Mouse (Mus musculus) CH12.LX (cell line): Measurements from ENCODE around the gene Kirrel2.
A peak's percentile ranks its signal among the peaks of the same experiment; 100 is the strongest.

Source experiments
- CTCF ChIP-seq, 2 experiments: IDR thresholded peaks in 1 of 2; conservative IDR thresholded peaks in 1 of 2; 2 replicates each; pipeline ENCODE4 v1.5.1; 2011 to 2012; ENCODE audit warnings: low read depth in 2 of 2, low read length in 2 of 2, improper control_type of control experiment in 1 of 2, inconsistent platforms in 1 of 2, mild to moderate bottlenecking in 1 of 2, moderate library complexity in 1 of 2
- HCFC1 ChIP-seq: IDR thresholded peaks from 2 replicates; pipeline ENCODE4 v1.6.1; 2012; ENCODE audit warnings: low read depth, mild to moderate bottlenecking, inconsistent platforms, low read length, improper control_type of control experiment
- IRF4 ChIP-seq: IDR thresholded peaks from 2 replicates; pipeline ENCODE4 v1.6.1; 2014; ENCODE audit warnings: low read depth, mild to moderate bottlenecking, inconsistent platforms, low read length, improper control_type of control experiment
- MAFK ChIP-seq: IDR thresholded peaks from 2 replicates; pipeline ENCODE4 v1.6.1; 2011; ENCODE audit warnings: low read length, improper control_type of control experiment; ENCODE audit not compliant: insufficient replicate concordance
- MXI1 ChIP-seq: IDR thresholded peaks from 2 replicates; pipeline ENCODE4 v1.6.1; 2011; ENCODE audit warnings: mild to moderate bottlenecking, low read depth, low read length, improper control_type of control experiment
- RAD21 ChIP-seq: IDR thresholded peaks from 2 replicates; pipeline ENCODE4 v1.6.1; 2011; ENCODE audit warnings: low read depth, mild to moderate bottlenecking, low read length, improper control_type of control experiment, moderate library complexity
- USF2 ChIP-seq: conservative IDR thresholded peaks from 2 replicates; pipeline ENCODE4 v1.6.1; 2011; ENCODE audit warnings: low read depth, low read length, improper control_type of control experiment
- ZMIZ1 ChIP-seq: IDR thresholded peaks from 2 replicates; pipeline ENCODE4 v1.6.1; 2012; ENCODE audit warnings: low read depth, mild to moderate bottlenecking, inconsistent platforms, low read length, improper control_type of control experiment

DNA sequence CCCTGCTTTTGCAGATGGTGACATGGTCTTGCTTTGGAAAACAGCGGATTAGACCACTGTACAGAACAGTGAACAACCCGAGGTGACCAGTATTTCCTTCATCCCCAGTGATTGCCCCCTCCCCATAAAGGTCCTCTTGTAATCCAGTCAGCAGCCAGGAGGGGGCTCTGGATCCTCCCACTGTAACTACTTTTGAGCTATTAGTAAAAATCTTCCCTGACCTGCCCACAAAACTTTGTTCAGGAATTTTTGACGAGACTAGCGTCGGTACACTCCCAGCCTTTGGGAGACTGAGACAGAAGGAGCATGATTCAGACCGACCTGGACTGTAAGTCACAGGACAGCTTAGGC, 33.4 kb upstream of the Kirrel2 start:
- TF ChIP-seq HCFC1: no peak
- no peak for TF ChIP-seq MAFK
- TF ChIP-seq ZMIZ1: no peak
- peak in 1 of 2 experiments; percentile 32; a peak in 1 of 4 replicates for TF ChIP-seq CTCF (conservative IDR thresholded peaks at IDR 0.05 in 1 of 2, IDR thresholded peaks at IDR 0.05 in 1 of 2; ENCODE audit: low read depth in 2 of 2, low read length in 2 of 2)
- no peak for TF ChIP-seq USF2
- no peak for TF ChIP-seq RAD21
- TF ChIP-seq IRF4: no peak
- TF ChIP-seq MXI1: no peak
